Mouse (Mus musculus) liver (tissue): ENCODE data around the gene Irx6.

Source experiments
- DNase-seq: peaks from one replicate; pipeline ENCODE4 v3.0.0-alpha.2; 2020; ENCODE audit warnings: mixed read lengths

Irx6 gene

DNA sequence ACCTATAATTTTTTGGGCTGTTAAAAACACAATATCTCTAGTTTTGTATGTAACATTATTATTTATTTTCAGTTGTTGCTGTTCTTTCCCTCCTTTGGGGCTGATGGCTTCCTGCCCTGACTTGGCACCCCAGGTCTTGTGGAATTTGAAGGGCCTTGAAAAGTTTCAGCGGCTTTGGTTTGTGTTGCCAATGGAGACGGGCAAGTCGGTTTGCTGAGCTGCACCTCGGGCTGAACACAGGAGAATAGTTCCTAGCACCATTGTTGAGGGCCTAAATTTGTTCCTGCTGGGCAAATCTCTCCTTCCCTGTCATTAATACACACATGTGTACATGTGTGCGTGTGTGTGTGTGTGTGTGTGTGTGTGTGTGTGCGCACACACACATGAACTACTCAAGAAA lies 49.2 kb downstream of the Irx6 start:
- DNase-seq = no peak

DNA sequence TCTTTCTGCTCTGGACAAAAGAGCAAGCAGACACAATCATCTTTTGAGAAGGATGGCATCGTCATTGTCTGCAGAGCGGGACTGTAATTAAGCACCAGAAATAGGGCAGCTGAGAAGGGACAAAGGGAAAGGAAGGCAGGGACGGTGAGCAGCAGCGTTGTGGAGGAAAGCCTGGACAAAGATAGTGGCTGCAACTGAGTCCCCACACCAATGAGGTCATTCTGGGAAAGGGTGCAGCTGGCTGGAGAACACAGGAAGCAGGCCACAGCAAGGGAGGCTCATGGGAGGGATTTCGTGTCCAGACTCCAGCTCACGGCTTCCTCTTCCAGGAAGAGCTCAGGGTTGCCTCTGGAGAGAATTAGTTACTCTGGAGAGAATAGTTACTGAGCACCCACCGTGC lies 49.9 kb downstream of the Irx6 start:
- DNase-seq = no peak

GRCm38 (mm10) chr8:92724359-92724758 lies 50.3 kb downstream of the Irx6 start:
- no peak for DNase-seq
